Comparison of ENCODE assay signal across 8 mouse cellular contexts in the genomic region with DNA sequence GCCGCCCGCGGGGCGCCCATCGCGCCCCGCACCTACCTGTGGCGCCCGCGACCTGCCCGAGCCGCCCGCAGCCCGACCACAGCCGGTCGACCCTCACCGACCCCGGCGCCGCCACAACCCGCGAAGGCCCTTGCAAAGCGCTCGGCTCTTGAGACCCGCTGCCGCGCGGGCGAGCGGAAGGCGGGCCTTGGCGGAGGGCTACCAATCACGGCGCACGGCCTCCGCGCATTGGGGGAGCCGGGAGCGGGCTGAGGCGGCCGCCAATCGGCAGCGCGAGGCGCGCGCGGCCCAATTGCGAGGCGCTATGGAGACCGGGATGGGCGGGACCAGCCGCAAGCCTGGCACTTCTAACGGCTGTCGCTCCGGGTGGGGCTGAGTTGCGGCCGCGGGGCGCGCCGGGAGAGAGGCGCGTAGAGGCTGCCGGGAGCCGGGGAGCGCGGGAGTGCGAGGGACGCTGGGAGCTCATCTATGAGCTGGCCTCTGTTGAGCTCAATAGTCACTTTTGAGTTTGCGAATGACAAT. TPM values are rescaled to one million over a fixed set of nuclear protein-coding genes. Genes with fewer than 3 reads are reported as not detected.
DNase-seq lines count a peak whose midpoint lies in the region; ATAC-seq lines count a peak whose summit lies in the region.

A gene (minus strand): TSS at position 180 of the 522 bp plus-strand sequence.

- peak within 1 kb of the TSS; percentile 88 for H3K9ac ChIP-seq in hindbrain, embryonic 11.5 days (ENCODE audit: low read depth, low read length)

- peak within 1 kb of the TSS; percentile 94 for H3K4me2 ChIP-seq in hindbrain, embryonic 11.5 days (replicated peaks; ENCODE audit: low read depth, low read length)

- peak within 1 kb of the TSS; percentile 94 for H3K4me3 ChIP-seq in hindbrain, embryonic 11.5 days (ENCODE audit: low read depth, low read length)

- no peaks in the 10 kb centered on the region for H3K27me3 ChIP-seq in hindbrain, embryonic 11.5 days (ENCODE audit: control insufficient read depth, insufficient read depth, low read length)

- peak; percentile 99 for DNase-seq in Muller cell, postnatal 12 days (ENCODE audit: inconsistent ontology term)
- DNase-seq in cerebellum, adult 9-11 months, result peak; percentile 99
- peak; percentile 96 to 98 for DNase-seq in frontal cortex, adult 2 months (ENCODE audit: extremely low spot score in 1 of 2, low spot score in 1 of 2)
- peak; percentile 98 for DNase-seq in hindbrain, embryonic 11.5 days (ENCODE audit: low spot score)
- DNase-seq in layer of hippocampus, postnatal 10 days (ENCODE audit: low spot score in 2 of 2), result peak; percentile 96 to 99
- DNase-seq in lung, postnatal 10 days, result peak; percentile 99
- DNase-seq in ovary, postnatal 36 days (ENCODE audit: low spot score), result peak; percentile 99
- peak; percentile 98 for DNase-seq in thymus, postnatal 25 days

- peak; percentile 99 for ATAC-seq in hindbrain, embryonic 11.5 days (ENCODE audit: low FRiP score)

- H3K27ac ChIP-seq in hindbrain, embryonic 11.5 days (ENCODE audit: low read depth, low read length), result peak within 1 kb of the TSS; percentile 80

- under 1% methylated on average over 61 of the region's 71 CpGs for WGBS in hindbrain, embryonic 11.5 days

- H3K36me3 ChIP-seq in hindbrain, embryonic 11.5 days (ENCODE audit: control insufficient read depth, insufficient read depth, low read length), result peaks cover 7% of the 10 kb centered on the region

- peaks cover 13% of the 10 kb centered on the region; the same call in 1 of the 2 replicates for H3K4me1 ChIP-seq in hindbrain, embryonic 11.5 days (replicated peaks; ENCODE audit: control insufficient read depth, insufficient read depth, low read length)

- no peaks in the 10 kb centered on the region for H3K9me3 ChIP-seq in hindbrain, embryonic 11.5 days (ENCODE audit: control insufficient read depth, low read length)

RNA-seq across cellular contexts. Expression of the gene that starts here (rescaled TPM):
- 48.4 and 49.4 TPM in 2 replicates for polyA plus RNA-seq in frontal cortex, adult 2 months (2012; rRNA removed)
- polyA plus RNA-seq in hindbrain, embryonic 11.5 days (2014; fragmentation: Nextera tagmentation; extraction: Ambion mirVana), result 36.3 and 36.7 TPM in 2 replicates
- 10 to 100 TPM; 39.1 to 41.4 TPM for total RNA-seq in layer of hippocampus, postnatal 10 days (2021)

Comparison
In these comparisons a context has a peak if more than half of its experiments do, and no peak if none do; other contexts are left out.
1. Peak in every context shown above with its lines: DNase-seq, ATAC-seq, H3K4me3 ChIP-seq and H3K27ac ChIP-seq.